Mouse (Mus musculus) T-cell, adult 2 months (primary cell): Measurements from ENCODE around the gene Ubap2l.
A peak's percentile ranks its signal among the peaks of the same experiment; 100 is the strongest.

Experiments used
- DNase-seq: peaks from one replicate; pipeline ENCODE4 v3.0.0; 2022; ENCODE audit warnings: low spot score

Ubap2l gene

GRCm38 (mm10) chr3:90067851-90068250 lies 15.4 kb upstream of the Ubap2l start:
- no peak for DNase-seq

DNA sequence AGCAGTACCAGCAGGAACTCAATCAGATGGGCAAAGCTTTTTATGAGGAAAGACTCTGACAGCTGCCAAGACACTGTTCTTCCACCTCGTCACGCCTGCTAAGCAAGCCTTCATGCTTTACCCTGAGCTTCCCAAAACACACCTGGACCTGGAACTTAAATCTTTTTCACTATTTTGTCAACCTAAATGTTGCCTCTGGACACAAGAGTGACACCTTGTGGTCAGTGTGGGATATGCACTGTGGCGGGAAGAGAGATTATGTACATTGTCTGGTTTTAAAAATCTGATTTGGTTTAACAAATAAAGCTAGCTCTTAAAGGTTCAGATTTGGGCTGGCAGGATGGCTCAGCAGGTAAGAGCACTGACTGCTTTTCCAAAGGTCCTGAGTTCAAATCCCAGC lies 13.1 kb upstream of the Ubap2l start:
- peak; percentile 48 for DNase-seq

DNA sequence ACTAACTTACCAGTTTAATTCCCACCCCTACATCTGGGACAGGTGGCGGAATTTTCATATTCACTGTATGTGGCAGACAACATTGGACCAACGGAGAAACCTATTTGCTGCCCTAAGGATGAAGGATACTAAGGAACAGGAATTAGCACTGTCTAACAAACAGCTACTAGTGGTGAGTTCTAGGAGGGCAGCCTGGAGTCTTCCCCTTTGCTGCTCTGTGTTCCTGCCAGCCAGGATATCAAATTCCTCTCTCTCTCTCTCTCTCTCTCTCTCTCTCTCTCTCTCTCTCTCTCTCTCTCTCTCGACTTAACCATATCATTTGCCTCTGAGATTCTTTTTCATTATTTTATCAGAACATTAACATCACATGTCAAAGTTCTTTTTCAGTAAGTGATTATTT lies 12.0 kb upstream of the Ubap2l start:
- DNase-seq = no peak

DNA sequence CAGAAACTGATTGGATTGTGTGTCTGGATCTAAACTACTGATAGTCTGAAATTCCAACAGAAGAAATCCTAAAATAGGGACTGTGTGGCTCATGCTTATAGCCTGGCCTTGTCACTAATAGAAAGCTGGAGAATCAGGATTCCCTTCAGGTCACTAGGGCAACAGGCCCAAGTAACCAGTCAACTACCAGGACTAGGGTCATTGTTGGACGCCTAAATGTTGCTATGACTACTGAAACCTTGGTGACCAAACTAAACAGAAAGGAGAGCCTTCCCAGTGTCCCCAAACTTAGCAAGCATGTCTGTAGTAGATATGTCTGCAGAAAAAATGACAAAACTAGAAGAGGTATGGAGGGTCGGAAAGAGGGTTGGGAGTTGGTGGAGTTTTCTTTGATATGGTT lies 10.1 kb upstream of the Ubap2l start:
- no peak for DNase-seq

DNA sequence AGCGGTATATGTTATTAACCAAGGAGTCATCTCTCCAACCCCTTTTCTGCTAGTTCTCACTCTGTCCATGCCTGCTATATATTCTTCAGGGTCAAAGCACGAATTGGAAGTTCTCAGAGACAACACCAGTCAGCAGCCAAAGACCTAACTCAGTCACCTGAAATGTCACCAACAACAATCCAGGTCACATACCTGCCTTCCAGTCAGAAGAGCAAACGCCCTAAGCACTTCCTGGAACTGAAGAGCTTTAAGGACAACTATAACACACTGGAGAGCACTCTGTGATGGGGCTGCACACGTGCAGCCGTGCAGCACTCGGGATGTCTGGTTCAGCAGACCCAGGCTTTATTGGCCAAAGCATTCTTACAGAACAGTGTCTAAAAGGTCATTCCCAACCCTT lies 9.1 kb upstream of the Ubap2l start:
- no peak for DNase-seq

DNA sequence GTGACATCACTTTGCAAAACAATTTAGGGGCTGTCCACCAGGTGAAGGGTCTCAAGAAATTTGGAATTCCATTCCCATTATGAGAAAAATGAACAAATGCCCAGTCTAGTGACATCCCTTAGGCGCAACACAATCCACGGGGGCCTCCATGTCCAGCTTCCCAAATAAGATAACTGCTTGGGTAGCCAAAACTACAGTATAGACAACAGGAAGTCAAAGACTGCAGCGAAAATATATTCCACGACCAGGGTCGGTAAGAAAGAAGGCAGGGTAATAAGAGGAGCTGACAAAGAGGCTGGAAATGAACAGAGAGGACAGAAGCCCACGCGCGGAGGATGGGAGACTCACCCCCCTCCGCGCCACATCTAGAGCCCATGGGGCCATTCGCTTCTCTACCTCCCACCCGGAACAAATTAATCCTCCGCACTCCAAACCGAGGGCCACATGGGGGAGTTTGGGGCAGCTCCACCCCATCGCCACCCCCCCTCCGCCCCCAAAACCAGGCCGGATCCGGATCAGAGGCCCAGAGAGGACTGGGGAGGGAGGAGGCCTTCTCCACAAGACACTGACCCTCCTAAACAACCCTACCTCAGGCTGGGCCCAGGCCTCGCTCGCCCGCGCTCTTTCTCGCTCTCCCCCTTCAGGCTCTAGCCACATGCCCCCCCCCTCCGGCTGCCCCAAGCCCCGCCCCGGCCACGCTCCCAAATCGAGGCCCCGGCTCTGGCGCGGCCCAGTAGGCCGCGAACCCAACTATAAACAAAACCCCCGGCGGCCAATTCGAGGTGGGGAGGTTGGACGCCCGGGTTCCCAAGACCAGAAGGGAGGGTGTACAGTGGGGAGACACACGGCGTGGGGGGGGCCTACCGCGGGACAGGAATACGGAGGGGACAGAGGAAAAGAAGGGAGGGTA lies 732 bp downstream of the Ubap2l start, which contains the start of gene 4933434E20Rik:
4933434E20Rik (plus strand) TSS at position 196 of the 910 bp plus-strand sequence.
- peak; percentile 64 for DNase-seq

GRCm38 (mm10) chr3:90049691-90050090 lies 2.7 kb downstream of the Ubap2l start:
- DNase-seq = no peak

GRCm38 (mm10) chr3:90036263-90036662 lies 16.2 kb downstream of the Ubap2l start:
- DNase-seq = no peak

DNA sequence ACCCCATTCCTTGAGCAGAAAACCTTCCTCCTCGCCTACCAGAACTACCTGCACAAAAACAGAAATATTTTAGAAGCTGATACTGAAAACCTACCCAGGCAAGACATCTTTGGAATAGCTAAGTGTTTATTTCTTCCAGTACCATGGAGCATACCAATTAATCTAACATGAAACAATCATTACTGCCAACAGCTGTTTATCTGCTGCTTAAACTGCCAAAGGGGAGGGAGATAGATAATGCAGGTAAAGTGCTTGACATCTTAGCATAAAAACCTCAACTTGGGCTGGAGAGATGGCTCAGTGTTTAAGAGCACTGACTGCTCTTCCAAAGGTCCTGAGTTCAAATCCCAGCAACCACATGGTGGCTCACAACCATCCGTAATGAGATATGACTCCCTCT lies 17.8 kb downstream of the Ubap2l start:
- no peak for DNase-seq

DNA sequence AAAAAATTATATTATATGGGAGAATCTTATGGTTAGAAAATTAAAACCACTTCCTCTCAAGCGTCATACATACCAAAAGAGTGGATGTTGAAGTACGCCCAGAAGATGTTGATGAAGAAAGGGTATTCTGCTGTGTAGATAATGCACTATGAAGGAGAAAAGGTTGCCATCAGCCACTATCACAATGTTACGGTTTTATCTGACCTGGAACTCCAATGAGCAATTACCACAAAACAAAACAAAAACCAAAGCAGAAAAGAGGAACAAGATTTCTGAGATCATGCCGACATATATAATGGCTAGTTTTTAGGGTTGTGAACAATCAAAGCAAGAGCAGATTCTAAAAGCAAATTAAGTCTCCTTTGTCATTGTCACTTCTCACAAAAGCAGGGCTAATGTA lies 35.8 kb downstream of the Ubap2l start:
- DNase-seq = no peak

- DNase-seq = no peak
Measured at GRCm38 (mm10) chr3:90010291-90010690, 42.1 kb downstream of the Ubap2l start.

DNA sequence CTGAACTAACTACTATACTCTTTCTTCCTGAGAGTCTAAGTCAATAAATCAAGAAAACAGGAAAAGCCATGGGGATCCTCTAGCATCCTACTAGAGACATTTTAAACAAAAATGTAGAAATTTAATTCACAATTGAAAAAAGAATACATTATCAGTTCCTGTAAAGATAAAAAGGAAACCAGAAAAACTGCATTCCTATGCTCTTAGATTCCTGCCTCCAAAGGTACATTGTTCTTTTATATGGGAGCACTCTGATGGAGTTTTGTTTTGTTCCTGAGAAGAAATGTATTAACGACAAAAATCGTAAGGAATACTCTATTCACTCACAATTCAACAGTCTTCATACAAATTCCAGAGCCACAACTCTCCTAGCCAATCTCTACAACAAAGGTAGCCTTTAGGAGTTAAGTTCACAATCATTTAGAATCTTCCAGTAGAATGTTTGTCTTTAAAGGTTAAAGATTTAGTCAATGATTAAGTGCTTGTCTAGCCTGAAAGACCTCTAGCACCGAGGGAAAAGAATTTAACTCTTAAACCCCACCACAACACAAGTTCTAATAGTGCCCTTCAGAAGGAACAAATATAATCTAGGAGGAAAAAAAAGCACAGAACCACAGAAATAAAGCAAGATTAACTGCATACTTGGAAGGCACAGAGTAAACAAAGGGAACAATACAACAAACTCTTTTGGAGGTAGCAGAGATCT lies 48.2 kb downstream of the Ubap2l start:
- no peak for DNase-seq

DNA sequence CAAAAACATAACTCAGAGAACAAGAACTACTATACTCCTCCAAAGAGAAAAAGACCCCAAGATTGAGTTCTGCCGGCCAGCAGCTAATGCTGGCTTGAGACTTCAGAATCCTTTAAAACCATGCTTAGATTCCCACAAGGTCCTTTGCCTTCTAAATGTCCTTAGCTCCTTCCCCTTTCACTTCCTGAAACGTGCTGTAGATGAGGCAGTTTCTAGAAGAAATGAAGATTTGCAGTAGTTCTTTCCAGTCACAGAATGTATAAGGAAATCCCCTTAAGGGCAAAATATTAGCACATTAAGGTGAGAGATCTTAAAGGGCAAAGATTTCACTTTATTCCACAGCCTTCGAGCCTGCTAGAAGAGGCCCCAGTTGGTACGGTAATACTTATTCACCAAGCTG lies 52.6 kb downstream of the Ubap2l start:
- no peak for DNase-seq

GRCm38 (mm10) chr3:89999090-89999489 lies 53.3 kb downstream of the Ubap2l start:
- no peak for DNase-seq

DNA sequence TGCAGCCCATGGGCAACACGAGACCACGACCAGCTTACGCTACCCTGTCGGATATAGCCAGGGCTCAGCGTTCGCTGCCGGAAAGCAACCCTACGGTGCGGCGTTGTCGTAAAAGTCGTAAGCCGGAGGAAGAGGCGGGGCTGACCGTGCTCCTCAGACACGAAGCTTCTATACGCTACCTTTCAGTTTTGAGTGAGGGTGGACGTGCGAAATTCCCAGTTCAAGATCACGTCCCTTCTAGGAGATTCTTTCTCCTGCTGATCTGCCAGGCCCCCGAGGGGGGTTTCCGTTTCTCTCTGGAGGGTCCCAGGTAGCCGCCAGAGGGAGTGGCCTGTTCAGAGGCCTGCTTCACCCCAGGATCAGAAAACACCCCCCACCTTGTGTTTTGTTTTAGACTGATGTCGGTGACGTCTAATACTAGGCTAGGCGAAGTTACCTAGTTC lies 53.8 kb downstream of the Ubap2l start, which contains the start of gene Hax1:
Hax1 (minus strand) TSS at position 169 of the 443 bp plus-strand sequence.
- peak; percentile 90 for DNase-seq

- peak; percentile 50 for DNase-seq
Measured at GRCm38 (mm10) chr3:89997791-89998495, 54.5 kb downstream of the Ubap2l start.

GRCm38 (mm10) chr3:89994807-89995515 lies 57.5 kb downstream of the Ubap2l start:
- no peak for DNase-seq

- DNase-seq = no peak
Measured at GRCm38 (mm10) chr3:89987822-89988221, 64.6 kb downstream of the Ubap2l start.

GRCm38 (mm10) chr3:89987211-89987610 lies 65.2 kb downstream of the Ubap2l start:
- DNase-seq = no peak

GRCm38 (mm10) chr3:89982426-89982825 lies 70.0 kb downstream of the Ubap2l start:
- DNase-seq = no peak

DNA sequence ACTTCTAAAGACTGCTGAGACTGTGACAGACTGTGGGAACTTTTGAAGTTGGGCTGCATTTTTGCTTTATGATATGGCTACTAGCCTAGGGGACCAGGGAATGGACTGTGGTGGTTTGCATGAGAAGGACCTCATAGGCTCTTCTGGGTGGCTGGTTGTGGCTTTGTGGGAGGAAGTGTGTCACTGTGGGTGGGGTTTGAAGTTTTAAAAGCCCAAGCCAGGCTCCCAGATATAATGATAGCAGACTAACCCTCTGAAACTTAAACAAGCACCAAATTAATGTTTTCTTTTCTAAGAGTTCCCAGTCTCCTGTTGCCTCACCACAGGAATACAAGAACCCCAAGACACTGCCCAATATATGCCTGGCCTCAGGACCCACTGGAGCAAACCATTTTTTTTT lies 75.6 kb downstream of the Ubap2l start:
- no peak for DNase-seq

GRCm38 (mm10) chr3:89968509-89968908 lies 83.9 kb downstream of the Ubap2l start:
- no peak for DNase-seq
